Mouse (Mus musculus): ENCODE data around the gene Ptp4a2. TPM values are rescaled to one million over a fixed set of nuclear protein-coding genes. Genes with fewer than 3 reads are reported as not detected.

Ptp4a2 gene
- polyA plus RNA-seq, 1 experiment = 59.5 TPM

GRCm38 (mm10) chr4:129771314-129771671 lies 39.7 kb upstream of the Ptp4a2 start:
- Histone ChIP-seq H3K4me3 (ENCODE audit: control insufficient read depth, insufficient read depth, low read length) (no peak overlapping the region; the same call in none of the 2 replicates), H3K27me3 (ENCODE audit: control insufficient read depth, insufficient read depth, low read length) (no peaks in the 10 kb centered on the region), H3K4me1 (replicated peaks; ENCODE audit: control insufficient read depth, insufficient read depth, low read length) (peaks cover 41% of the 10 kb centered on the region), H3K36me3 (ENCODE audit: control insufficient read depth, insufficient read depth, low read length) (no peaks in the 10 kb centered on the region), H3K27ac (ENCODE audit: control insufficient read depth, insufficient read depth, low read length) (peak overlapping the region; percentile 95)
- 5% methylated on average over 7 of the region's 7 CpGs for WGBS
- TF ChIP-seq CTCF (IDR thresholded peaks at IDR 0.05; ENCODE audit: borderline replicate concordance, control insufficient read depth, extremely low read depth, insufficient read depth, low read length, poor library complexity) = no peak
- no peak for TF ChIP-seq POLR2A (IDR thresholded peaks at IDR 0.05; ENCODE audit: control insufficient read depth, extremely low read depth, insufficient read depth, low read length, poor library complexity)
- no peak for DNase-seq

GRCm38 (mm10) chr4:129771672-129772521 lies 39.1 kb upstream of the Ptp4a2 start:
- WGBS = 2% methylated on average over 21 of the region's 21 CpGs
- TF ChIP-seq CTCF (IDR thresholded peaks at IDR 0.05; ENCODE audit: borderline replicate concordance, control insufficient read depth, extremely low read depth, insufficient read depth, low read length, poor library complexity) = no peak
- peak; percentile 46; the same call in 1 of the 2 replicates for TF ChIP-seq POLR2A (IDR thresholded peaks at IDR 0.05; ENCODE audit: control insufficient read depth, extremely low read depth, insufficient read depth, low read length, poor library complexity)
- DNase-seq = peak; percentile 81
- H3K36me3 ChIP-seq (ENCODE audit: control insufficient read depth, insufficient read depth, low read length) = no peaks in the 10 kb centered on the region
- no peaks in the 10 kb centered on the region for H3K27me3 ChIP-seq (ENCODE audit: control insufficient read depth, insufficient read depth, low read length)
- peaks cover 41% of the 10 kb centered on the region for H3K4me1 ChIP-seq (replicated peaks; ENCODE audit: control insufficient read depth, insufficient read depth, low read length)
- H3K27ac ChIP-seq (ENCODE audit: control insufficient read depth, insufficient read depth, low read length) = peak overlapping the region; percentile 95
- peak overlapping the region; percentile 48 for H3K4me3 ChIP-seq (ENCODE audit: control insufficient read depth, insufficient read depth, low read length)

DNA sequence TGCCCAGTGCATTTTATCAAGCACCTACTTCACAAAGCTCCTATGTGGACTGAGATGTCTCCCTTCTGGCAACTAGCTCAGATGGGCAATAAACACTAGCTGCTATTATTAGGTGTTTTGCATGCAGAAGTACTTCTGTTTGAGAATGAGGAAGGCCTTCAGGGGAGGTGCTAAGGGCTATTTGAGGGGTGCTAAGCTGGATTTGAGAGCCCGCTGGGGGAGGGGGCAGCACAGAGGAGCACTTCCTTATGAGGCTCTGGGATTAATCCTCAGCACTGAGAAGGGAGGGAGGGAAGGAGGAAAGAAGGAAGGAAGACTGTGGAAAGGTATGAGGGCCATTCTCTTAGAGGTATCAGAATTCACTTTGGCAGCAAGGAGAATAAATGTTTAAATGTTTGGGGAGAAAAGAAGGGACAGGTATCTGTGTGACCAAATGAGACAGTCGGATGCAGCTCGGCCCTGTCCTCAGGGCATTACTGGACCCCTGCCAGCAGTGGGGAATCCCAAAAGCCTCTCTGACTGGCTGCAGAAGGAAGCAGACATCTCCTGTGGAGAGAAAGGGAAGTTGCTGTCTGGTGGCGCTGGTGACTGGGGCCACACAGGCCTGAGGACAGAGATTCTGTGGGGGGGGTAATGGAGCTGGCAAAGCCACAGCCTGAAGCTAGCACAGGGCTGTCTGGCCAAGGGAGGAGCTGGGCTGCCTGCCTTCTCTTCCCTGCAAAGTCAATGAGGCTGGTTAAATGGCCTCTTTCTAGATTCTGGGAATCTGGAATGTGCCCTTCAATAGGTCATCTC lies 28.9 kb upstream of the Ptp4a2 start:
- no peak overlapping the region for H3K4me3 ChIP-seq (ENCODE audit: control insufficient read depth, insufficient read depth, low read length)
- H3K36me3 ChIP-seq (ENCODE audit: control insufficient read depth, insufficient read depth, low read length) = no peaks in the 10 kb centered on the region
- H3K27me3 ChIP-seq (ENCODE audit: control insufficient read depth, insufficient read depth, low read length) = no peaks in the 10 kb centered on the region
- no peak for TF ChIP-seq CTCF (IDR thresholded peaks at IDR 0.05; ENCODE audit: borderline replicate concordance, control insufficient read depth, extremely low read depth, insufficient read depth, low read length, poor library complexity)
- no peak for TF ChIP-seq POLR2A (IDR thresholded peaks at IDR 0.05; ENCODE audit: control insufficient read depth, extremely low read depth, insufficient read depth, low read length, poor library complexity)
- no peak overlapping the region for H3K27ac ChIP-seq (ENCODE audit: control insufficient read depth, insufficient read depth, low read length)
- no peak for DNase-seq
- 79% methylated on average over 4 of the region's 4 CpGs for WGBS
- peaks cover 13% of the 10 kb centered on the region for H3K4me1 ChIP-seq (replicated peaks; ENCODE audit: control insufficient read depth, insufficient read depth, low read length)

DNA sequence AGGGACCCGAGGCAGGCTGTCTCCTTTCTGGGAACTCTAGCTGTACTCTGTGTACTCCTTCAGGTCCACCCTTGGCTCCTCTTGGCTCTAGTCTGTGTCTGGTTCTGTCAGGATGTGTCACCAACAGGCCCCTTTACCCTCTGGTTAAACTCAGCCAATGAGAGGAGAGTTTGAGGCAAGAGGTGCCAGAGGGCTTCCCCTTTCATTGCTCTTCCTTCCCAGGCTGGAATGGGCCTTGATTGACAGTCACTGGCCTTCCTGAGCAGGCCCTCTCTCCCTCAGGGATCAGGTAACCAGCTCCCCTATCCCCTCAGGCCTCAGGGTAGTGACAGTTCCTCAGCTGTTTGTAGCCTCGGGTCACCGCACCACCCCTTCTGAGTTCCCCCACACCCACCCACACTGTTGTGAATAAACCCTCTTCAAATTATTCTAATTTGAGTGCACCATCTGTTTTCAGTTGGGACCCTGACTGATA lies 28.1 kb upstream of the Ptp4a2 start:
- Histone ChIP-seq H3K27ac (ENCODE audit: control insufficient read depth, insufficient read depth, low read length) (no peak overlapping the region; the same call in 1 of the 2 replicates), H3K4me1 (replicated peaks; ENCODE audit: control insufficient read depth, insufficient read depth, low read length) (peaks cover 13% of the 10 kb centered on the region), H3K36me3 (ENCODE audit: control insufficient read depth, insufficient read depth, low read length) (no peaks in the 10 kb centered on the region), H3K27me3 (ENCODE audit: control insufficient read depth, insufficient read depth, low read length) (no peaks in the 10 kb centered on the region), H3K4me3 (ENCODE audit: control insufficient read depth, insufficient read depth, low read length) (no peak overlapping the region)
- TF ChIP-seq POLR2A (IDR thresholded peaks at IDR 0.05; ENCODE audit: control insufficient read depth, extremely low read depth, insufficient read depth, low read length, poor library complexity) (no peak), CTCF (IDR thresholded peaks at IDR 0.05; ENCODE audit: borderline replicate concordance, control insufficient read depth, extremely low read depth, insufficient read depth, low read length, poor library complexity) (no peak)
- no peak for DNase-seq
- WGBS = 48% methylated on average over 3 of the region's 3 CpGs

GRCm38 (mm10) chr4:129783506-129783905 lies 27.5 kb upstream of the Ptp4a2 start:
- H3K4me3 ChIP-seq (ENCODE audit: control insufficient read depth, insufficient read depth, low read length) = no peak overlapping the region
- TF ChIP-seq POLR2A (IDR thresholded peaks at IDR 0.05; ENCODE audit: control insufficient read depth, extremely low read depth, insufficient read depth, low read length, poor library complexity) (no peak), CTCF (IDR thresholded peaks at IDR 0.05; ENCODE audit: borderline replicate concordance, control insufficient read depth, extremely low read depth, insufficient read depth, low read length, poor library complexity) (no peak)

GRCm38 (mm10) chr4:129785178-129785577 lies 25.8 kb upstream of the Ptp4a2 start:
- TF ChIP-seq POLR2A (IDR thresholded peaks at IDR 0.05; ENCODE audit: control insufficient read depth, extremely low read depth, insufficient read depth, low read length, poor library complexity) (no peak), CTCF (IDR thresholded peaks at IDR 0.05; ENCODE audit: borderline replicate concordance, control insufficient read depth, extremely low read depth, insufficient read depth, low read length, poor library complexity) (no peak)
- no peak overlapping the region for H3K27ac ChIP-seq (ENCODE audit: control insufficient read depth, insufficient read depth, low read length)
- no peak overlapping the region for H3K4me3 ChIP-seq (ENCODE audit: control insufficient read depth, insufficient read depth, low read length)
- H3K4me1 ChIP-seq (replicated peaks; ENCODE audit: control insufficient read depth, insufficient read depth, low read length) = peaks cover 11% of the 10 kb centered on the region
- 0% methylated on average over 4 of the region's 4 CpGs for WGBS
- no peaks in the 10 kb centered on the region for H3K27me3 ChIP-seq (ENCODE audit: control insufficient read depth, insufficient read depth, low read length)
- DNase-seq = peak; percentile 76
- no peaks in the 10 kb centered on the region for H3K36me3 ChIP-seq (ENCODE audit: control insufficient read depth, insufficient read depth, low read length)

More at GRCm38 (mm10) chr4:129783506-129783905, 27.5 kb upstream of the Ptp4a2 start:
- DNase-seq = no peak
- peaks cover 13% of the 10 kb centered on the region for H3K4me1 ChIP-seq (replicated peaks; ENCODE audit: control insufficient read depth, insufficient read depth, low read length)
- no peak overlapping the region for H3K27ac ChIP-seq (ENCODE audit: control insufficient read depth, insufficient read depth, low read length)
- H3K36me3 ChIP-seq (ENCODE audit: control insufficient read depth, insufficient read depth, low read length) = no peaks in the 10 kb centered on the region
- WGBS = 92% methylated on average over 5 of the region's 5 CpGs
- no peaks in the 10 kb centered on the region for H3K27me3 ChIP-seq (ENCODE audit: control insufficient read depth, insufficient read depth, low read length)

All from thymus, adult 2 months (tissue).